Mouse (Mus musculus) embryonic facial prominence, embryonic 15.5 days (tissue): ENCODE results near the gene Smpd3. TPM values are rescaled to one million over a fixed set of nuclear protein-coding genes. Genes with fewer than 3 reads are reported as not detected.
"Not testable (repeated sequence)": the region's sequence is repeated elsewhere in the genome, so short reads cannot be mapped to it uniquely, and the experiment has no call there.

Experiments
- ATAC-seq: fragments of 200-750 bp; cut with Nextera tagmentation; 2 replicates; pipeline ENCODE4 v1.8.0; 2017; ENCODE audit warnings: low read depth, moderate TSS enrichment; ENCODE audit not compliant: insufficient number of reproducible peaks, low FRiP score, low TSS enrichment
- H3K27ac ChIP-seq: fragments of 300-500 bp; sonication (generic); replicated peaks from 2 replicates; pipeline ENCODE4 v1.5.1; 2015; ENCODE audit warnings: mild to moderate bottlenecking, inconsistent platforms
- H3K27me3 ChIP-seq: fragments of 300-500 bp; sonication (generic); 2 replicates; pipeline ENCODE4 v1.6.1; 2015; ENCODE audit warnings: inconsistent platforms
- H3K36me3 ChIP-seq: fragments of 300-500 bp; sonication (generic); 2 replicates; pipeline ENCODE4 v1.6.1; 2015; ENCODE audit warnings: mild to moderate bottlenecking, inconsistent platforms
- H3K4me1 ChIP-seq: fragments of 300-500 bp; sonication (generic); 2 replicates; pipeline ENCODE4 v1.6.1; 2015; ENCODE audit warnings: inconsistent platforms
- H3K4me2 ChIP-seq: fragments of 300-500 bp; sonication (generic); replicated peaks from 2 replicates; pipeline ENCODE4 v1.6.1; 2015; ENCODE audit warnings: mild to moderate bottlenecking, inconsistent platforms
- H3K4me3 ChIP-seq: fragments of 300-500 bp; sonication (generic); replicated peaks from 2 replicates; pipeline ENCODE4 v1.5.1; 2015; ENCODE audit warnings: mild to moderate bottlenecking, inconsistent platforms
- H3K9ac ChIP-seq: fragments of 300-500 bp; sonication (generic); 2 replicates; pipeline ENCODE4 v1.6.1; 2015; ENCODE audit warnings: inconsistent platforms
- H3K9me3 ChIP-seq: fragments of 300-500 bp; sonication (generic); replicated peaks from 2 replicates; pipeline ENCODE4 v1.6.1; 2016; ENCODE audit warnings: inconsistent platforms
- WGBS: fragments of 180-500 bp; shearing (Covaris S2); methylation state at CpG from one replicate; pipeline ENCODE4 v1.1.7; 2015; 5-methylcytosine and 5-hydroxymethylcytosine counted together
- polyA plus RNA-seq: library from polyadenylated mRNA; unstranded; fragments of >200 nt; fragmentation: Nextera tagmentation; extraction: Ambion mirVana; gene quantifications from 2 replicates; pipeline ENCODE4 v1.2.1, GENCODE M21; 2015

Gene Smpd3
- polyA plus RNA-seq, 1 experiment from 2014 or later = 29.6 TPM

GRCm38 (mm10) chr8:106307586-106307985 is 30.2 kb downstream of the Smpd3 start:
- no peaks in the 10 kb centered on the region for H3K36me3 ChIP-seq
- no peak overlapping the region for H3K4me3 ChIP-seq
- no peak overlapping the region for H3K4me2 ChIP-seq
- no peaks in the 10 kb centered on the region for H3K4me1 ChIP-seq
- no peak overlapping the region for H3K27ac ChIP-seq
- ATAC-seq = no peak
- no peaks in the 10 kb centered on the region for H3K27me3 ChIP-seq
- no peaks in the 10 kb centered on the region for H3K9me3 ChIP-seq
- no peak overlapping the region for H3K9ac ChIP-seq
- WGBS = 59% methylated on average over 2 of the region's 2 CpGs

GRCm38 (mm10) chr8:106306711-106307248 is 31.0 kb downstream of the Smpd3 start:
- H3K4me2 ChIP-seq, H3K27me3 ChIP-seq, ATAC-seq, H3K4me3 ChIP-seq, H3K36me3 ChIP-seq, H3K9ac ChIP-seq, H3K9me3 ChIP-seq, H3K4me1 ChIP-seq, H3K27ac ChIP-seq: not testable (repeated sequence)
- 50% methylated on average over 2 of the region's 2 CpGs for WGBS

GRCm38 (mm10) chr8:106306076-106306475 is 31.7 kb downstream of the Smpd3 start:
- no peaks in the 10 kb centered on the region for H3K4me1 ChIP-seq
- no peaks in the 10 kb centered on the region for H3K9me3 ChIP-seq
- H3K9ac ChIP-seq = no peak overlapping the region
- no peak overlapping the region for H3K4me3 ChIP-seq
- no peak overlapping the region for H3K4me2 ChIP-seq
- H3K36me3 ChIP-seq = no peaks in the 10 kb centered on the region
- 81% methylated on average over 1 of the region's 1 CpGs for WGBS
- no peak for ATAC-seq
- no peaks in the 10 kb centered on the region for H3K27me3 ChIP-seq
- no peak overlapping the region for H3K27ac ChIP-seq

GRCm38 (mm10) chr8:106305301-106305700 is 32.5 kb downstream of the Smpd3 start:
- Histone ChIP-seq H3K9me3 (no peaks in the 10 kb centered on the region), H3K36me3 (no peaks in the 10 kb centered on the region), H3K4me1 (no peaks in the 10 kb centered on the region), H3K27me3 (no peaks in the 10 kb centered on the region), H3K27ac (no peak overlapping the region), H3K4me3 (no peak overlapping the region), H3K4me2 (no peak overlapping the region), H3K9ac (no peak overlapping the region)
- ATAC-seq = no peak
- 91% methylated on average over 3 of the region's 3 CpGs for WGBS

- H3K9me3 ChIP-seq = no peaks in the 10 kb centered on the region
- no peak overlapping the region for H3K4me3 ChIP-seq
- no peaks in the 10 kb centered on the region for H3K4me1 ChIP-seq
- H3K4me2 ChIP-seq = no peak overlapping the region
- H3K36me3 ChIP-seq = no peaks in the 10 kb centered on the region
- WGBS = 76% methylated on average over 6 of the region's 6 CpGs
- H3K9ac ChIP-seq = no peak overlapping the region
- no peak for ATAC-seq
- no peaks in the 10 kb centered on the region for H3K27me3 ChIP-seq
- H3K27ac ChIP-seq = no peak overlapping the region
Observed at GRCm38 (mm10) chr8:106304321-106304720, 33.5 kb downstream of the Smpd3 start.

GRCm38 (mm10) chr8:106300739-106301715 is 36.8 kb downstream of the Smpd3 start:
- 61% methylated on average over 9 of the region's 9 CpGs for WGBS
- peak; percentile 47; the same call in 1 of the 2 replicates for ATAC-seq
- Histone ChIP-seq H3K4me3 (no peak overlapping the region), H3K4me1 (no peaks in the 10 kb centered on the region), H3K4me2 (no peak overlapping the region), H3K27me3 (no peaks in the 10 kb centered on the region), H3K27ac (no peak overlapping the region), H3K9me3 (no peaks in the 10 kb centered on the region), H3K36me3 (no peaks in the 10 kb centered on the region), H3K9ac (no peak overlapping the region)

- ATAC-seq = no peak
- WGBS = 80% methylated on average over 3 of the region's 3 CpGs
Observed at GRCm38 (mm10) chr8:106299686-106300085, 38.1 kb downstream of the Smpd3 start.

GRCm38 (mm10) chr8:106298846-106299245 is 38.9 kb downstream of the Smpd3 start:
- H3K4me1 ChIP-seq = no peaks in the 10 kb centered on the region
- WGBS = 40% methylated on average over 1 of the region's 1 CpGs
- H3K27ac ChIP-seq = no peak overlapping the region; the same call in 1 of the 2 replicates
- no peaks in the 10 kb centered on the region for H3K36me3 ChIP-seq
- no peak for ATAC-seq
- H3K9ac ChIP-seq = no peak overlapping the region
- H3K9me3 ChIP-seq = no peaks in the 10 kb centered on the region
- no peak overlapping the region for H3K4me2 ChIP-seq
- H3K4me3 ChIP-seq = no peak overlapping the region
- no peaks in the 10 kb centered on the region for H3K27me3 ChIP-seq

More at GRCm38 (mm10) chr8:106299686-106300085, 38.1 kb downstream of the Smpd3 start:
- Histone ChIP-seq H3K4me2 (no peak overlapping the region), H3K27me3 (no peaks in the 10 kb centered on the region), H3K9ac (no peak overlapping the region), H3K4me3 (no peak overlapping the region), H3K4me1 (no peaks in the 10 kb centered on the region), H3K27ac (no peak overlapping the region), H3K9me3 (no peaks in the 10 kb centered on the region), H3K36me3 (no peaks in the 10 kb centered on the region)

GRCm38 (mm10) chr8:106298261-106298660 is 39.5 kb downstream of the Smpd3 start:
- WGBS = 56% methylated on average over 5 of the region's 5 CpGs
- ATAC-seq = no peak
- Histone ChIP-seq H3K4me2 (no peak overlapping the region), H3K27me3 (no peaks in the 10 kb centered on the region), H3K9ac (no peak overlapping the region), H3K4me1 (peaks cover 2% of the 10 kb centered on the region; the same call in 1 of the 2 replicates), H3K4me3 (no peak overlapping the region), H3K27ac (no peak overlapping the region; the same call in 1 of the 2 replicates), H3K36me3 (no peaks in the 10 kb centered on the region), H3K9me3 (no peaks in the 10 kb centered on the region)

GRCm38 (mm10) chr8:106292484-106293396 is 45.0 kb downstream of the Smpd3 start:
- Histone ChIP-seq H3K27me3 (no peaks in the 10 kb centered on the region), H3K4me1 (peaks cover 16% of the 10 kb centered on the region; the same call in 1 of the 2 replicates), H3K4me2 (no peak overlapping the region), H3K4me3 (no peak overlapping the region), H3K9me3 (no peaks in the 10 kb centered on the region), H3K9ac (no peak overlapping the region), H3K36me3 (no peaks in the 10 kb centered on the region), H3K27ac (0 out of 2 replicates have a peak overlapping the region, but pooled peaks have one; percentile 17)
- WGBS = 47% methylated on average over 20 of the region's 20 CpGs
- ATAC-seq = peak; percentile 30; the same call in 1 of the 2 replicates

- Histone ChIP-seq H3K27ac (no peak overlapping the region), H3K4me1 (peaks cover 16% of the 10 kb centered on the region; the same call in 1 of the 2 replicates), H3K27me3 (no peaks in the 10 kb centered on the region), H3K4me3 (no peak overlapping the region), H3K36me3 (no peaks in the 10 kb centered on the region), H3K9ac (no peak overlapping the region), H3K9me3 (no peaks in the 10 kb centered on the region), H3K4me2 (no peak overlapping the region)
- ATAC-seq = no peak
- 53% methylated on average over 7 of the region's 7 CpGs for WGBS
Observed at GRCm38 (mm10) chr8:106289464-106289863, 48.3 kb downstream of the Smpd3 start.
